Comparison of ENCODE assay signal across 8 mouse cellular contexts in the genomic region with DNA sequence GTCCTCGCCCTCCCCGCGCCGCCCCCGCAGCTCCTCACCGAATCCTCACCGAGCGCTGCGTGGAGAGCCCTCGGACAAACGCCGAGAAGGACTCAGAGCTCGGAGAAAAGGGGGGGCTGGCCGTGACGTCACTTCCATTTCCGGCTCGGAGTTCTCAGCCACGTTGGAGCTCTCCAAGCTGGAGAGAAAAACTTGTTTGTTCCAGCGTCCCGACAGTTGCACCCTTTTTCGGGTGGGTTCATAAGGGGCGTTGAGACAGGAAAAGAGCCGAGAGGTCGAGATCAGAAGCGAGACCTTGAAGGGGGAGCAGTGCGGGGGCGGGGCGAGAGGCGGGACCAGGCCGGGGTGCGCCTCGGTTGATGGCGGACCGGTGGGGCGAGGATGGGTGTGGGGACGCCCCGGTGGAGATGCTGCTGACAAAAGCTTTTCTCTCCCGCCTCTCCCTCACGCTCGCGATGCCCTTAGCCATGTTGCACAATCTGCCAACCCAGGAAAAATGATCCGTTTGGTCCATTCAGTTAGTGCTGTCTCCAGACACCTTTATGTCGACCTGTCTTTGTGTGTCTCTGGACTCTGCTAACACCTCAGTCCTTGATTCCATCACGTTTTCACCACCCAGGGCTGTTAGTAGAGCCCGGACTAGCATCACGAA. TPM values are rescaled to one million over a fixed set of nuclear protein-coding genes. Genes with fewer than 3 reads are reported as not detected.
DNase-seq lines count a peak whose midpoint lies in the region; ATAC-seq and TF ChIP-seq lines count a peak whose summit lies in the region.

Gene Zfp266 (minus strand): TSS at position 112 of the 652 bp plus-strand sequence.

- H3K27me3 ChIP-seq in embryonic facial prominence, embryonic 10.5 days (replicated peaks; ENCODE audit: low read depth, poor library complexity, severe bottlenecking) = no peaks in the 10 kb centered on the region
- no peaks in the 10 kb centered on the region for H3K27me3 ChIP-seq in intestine, postnatal 0 days (replicated peaks; ENCODE audit: control insufficient read depth, insufficient read depth, low read length)
- no peaks in the 10 kb centered on the region for H3K27me3 ChIP-seq in midbrain, embryonic 10.5 days (ENCODE audit: low read depth, poor library complexity, severe bottlenecking)

- peak within 1 kb of the TSS; percentile 95 for H3K4me3 ChIP-seq in embryonic facial prominence, embryonic 10.5 days
- peak within 1 kb of the TSS; percentile 89 for H3K4me3 ChIP-seq in intestine, postnatal 0 days (ENCODE audit: low read depth, low read length)
- peak within 1 kb of the TSS; percentile 96 for H3K4me3 ChIP-seq in midbrain, embryonic 10.5 days

- intact Hi-C loops in left cerebral cortex, postnatal 36 days (cut with DNase I) = no loop called here

- H3K9ac ChIP-seq in intestine, postnatal 0 days (ENCODE audit: low read depth, low read length) = peak within 1 kb of the TSS; percentile 92

- no peak for TF ChIP-seq CTCF in intestine, postnatal 0 days (IDR thresholded peaks at IDR 0.05; ENCODE audit: low read depth)

- DNase-seq in adrenal gland, postnatal 14 days = peak; percentile 94
- DNase-seq in embryonic facial prominence, embryonic 10.5 days (ENCODE audit: low spot score) = peak; percentile 93
- peak; percentile 94 for DNase-seq in left cerebral cortex, postnatal 36 days (ENCODE audit: low spot score in 2 of 2)
- peak; percentile 93 for DNase-seq in midbrain, embryonic 10.5 days (ENCODE audit: low spot score)
- peak; percentile 89 to 90 for DNase-seq in right cerebral cortex, postnatal 36 days (ENCODE audit: low spot score in 2 of 2)
- DNase-seq in urinary bladder, postnatal 4 days (ENCODE audit: low spot score in 2 of 2) = peak; percentile 84 to 93

- peak within 1 kb of the TSS; percentile 99 for H3K27ac ChIP-seq in embryonic facial prominence, embryonic 10.5 days (replicated peaks)
- peak within 1 kb of the TSS; percentile 94 for H3K27ac ChIP-seq in intestine, postnatal 0 days (ENCODE audit: low read depth, low read length)
- peak within 1 kb of the TSS; percentile 99 for H3K27ac ChIP-seq in midbrain, embryonic 10.5 days (replicated peaks)

- peaks cover 30% of the 10 kb centered on the region for H3K36me3 ChIP-seq in embryonic facial prominence, embryonic 10.5 days (replicated peaks)
- H3K36me3 ChIP-seq in intestine, postnatal 0 days (ENCODE audit: control insufficient read depth, insufficient read depth) = no peaks in the 10 kb centered on the region
- peaks cover 32% of the 10 kb centered on the region for H3K36me3 ChIP-seq in midbrain, embryonic 10.5 days

- peaks cover 20% of the 10 kb centered on the region for H3K4me1 ChIP-seq in embryonic facial prominence, embryonic 10.5 days
- 0 out of 2 replicates have a peak, but pooled peaks cover 3% of the 10 kb centered on the region for H3K4me1 ChIP-seq in intestine, postnatal 0 days (replicated peaks; ENCODE audit: control insufficient read depth, insufficient read depth, low read length)
- H3K4me1 ChIP-seq in midbrain, embryonic 10.5 days = peaks cover 27% of the 10 kb centered on the region

- no peaks in the 10 kb centered on the region for H3K9me3 ChIP-seq in embryonic facial prominence, embryonic 10.5 days
- H3K9me3 ChIP-seq in intestine, postnatal 0 days (ENCODE audit: control insufficient read depth) = no peaks in the 10 kb centered on the region
- H3K9me3 ChIP-seq in midbrain, embryonic 10.5 days (replicated peaks) = no peaks in the 10 kb centered on the region

- peak; percentile 94 for ATAC-seq in granulocyte monocyte progenitor cell, adult 5-6 weeks (replicated peaks; ENCODE audit: poor library complexity, severe bottlenecking)
- peak; percentile 93 for ATAC-seq in intestine, postnatal 0 days

- peak within 1 kb of the TSS; percentile 69 for H3K4me2 ChIP-seq in intestine, postnatal 0 days (replicated peaks; ENCODE audit: low read depth)

- under 1% methylated on average over 46 of the region's 46 CpGs for WGBS in embryonic facial prominence, embryonic 10.5 days
- WGBS in intestine, postnatal 0 days = under 1% methylated on average over 43 of the region's 46 CpGs
- WGBS in midbrain, embryonic 10.5 days = under 1% methylated on average over 46 of the region's 46 CpGs

RNA-seq across cellular contexts. Expression of gene Zfp266, which starts in this region (rescaled TPM):
- total RNA-seq in adrenal gland, postnatal 14 days (2021) = 44.0 and 46.2 TPM in 2 replicates
- polyA plus RNA-seq in embryonic facial prominence, embryonic 10.5 days (2016; fragmentation: Nextera tagmentation; extraction: Ambion mirVana) = 146 and 152 TPM in 2 replicates
- total RNA-seq in granulocyte monocyte progenitor cell, adult 5-6 weeks (2014; fragmentation: Nextera tagmentation) = 40.0 and 43.5 TPM in 2 replicates
- 33.1 and 38.8 TPM in 2 replicates for total RNA-seq in granulocyte monocyte progenitor cell, adult 5-6 weeks (2017)
- 17.5 and 22.1 TPM in 2 replicates for polyA plus RNA-seq in intestine, postnatal 0 days (2015; fragmentation: Nextera tagmentation; extraction: Ambion mirVana)
- 10 to 100 TPM; 39.8 to 44.1 TPM for total RNA-seq in left cerebral cortex, postnatal 36 days (2021)
- 117 and 139 TPM in 2 replicates for polyA plus RNA-seq in midbrain, embryonic 10.5 days (2016; fragmentation: Nextera tagmentation; extraction: Ambion mirVana)

Comparison
In these comparisons a context has a peak if more than half of its experiments do, and no peak if none do; other contexts are left out.
1. Peak in every context shown above with its lines: DNase-seq, ATAC-seq, H3K4me3 ChIP-seq and H3K27ac ChIP-seq.